22 mouse cellular contexts compared by ENCODE assay signal in genomic region chr2:164988777-164989176, GRCm38 (mm10). TPM values are rescaled to one million over a fixed set of nuclear protein-coding genes. Genes with fewer than 3 reads are reported as not detected.
DNase-seq lines count a peak whose midpoint lies in the region; ATAC-seq and TF ChIP-seq lines count a peak whose summit lies in the region.
"Had no signal": no experiment of that assay in that cellular context is flagged by ENCODE, and none has a peak within 500 bp of the region (broad histone marks: within the 10 kb centered on the region; RNA-seq: fewer than 3 reads in every experiment).

No protein-coding gene starts in this region.

- H3K36me3 ChIP-seq in kidney, embryonic 16.5 days (ENCODE audit: insufficient read depth, low read length) = no peaks in the 10 kb centered on the region
- H3K36me3 ChIP-seq in lung, embryonic 16.5 days (ENCODE audit: control insufficient read depth, insufficient read depth, low read length) = no peaks in the 10 kb centered on the region
- H3K36me3 ChIP-seq: heart, embryonic 10.5 days; neural tube, embryonic 12.5 days had no signal

- H3K27me3 ChIP-seq in kidney, embryonic 16.5 days (ENCODE audit: insufficient read depth, low read length) = no peaks in the 10 kb centered on the region
- no peaks in the 10 kb centered on the region for H3K27me3 ChIP-seq in lung, embryonic 16.5 days (ENCODE audit: control insufficient read depth, insufficient read depth, low read depth, low read length)
- H3K27me3 ChIP-seq: forebrain, embryonic 13.5 days; neural tube, embryonic 12.5 days had no signal

- H3K9me3 ChIP-seq in kidney, embryonic 16.5 days (ENCODE audit: low read length) = no peaks in the 10 kb centered on the region
- H3K9me3 ChIP-seq in lung, embryonic 16.5 days (ENCODE audit: control insufficient read depth, low read length) = no peaks in the 10 kb centered on the region
- H3K9me3 ChIP-seq: forebrain, embryonic 13.5 days; heart, embryonic 10.5 days; megakaryocyte, embryonic 14.5 days; neural tube, embryonic 12.5 days had no signal

- DNase-seq in gastrocnemius, adult 2 months = no peak
- DNase-seq in gastrocnemius, postnatal 4 days (ENCODE audit: low spot score in 2 of 2) = no peak
- DNase-seq in kidney, postnatal 10 days = peak; percentile 47
- no peak for DNase-seq in lung, postnatal 25 days (ENCODE audit: low spot score)
- no peak for DNase-seq in adrenal gland, postnatal 36 days
- DNase-seq: adrenal gland, adult 2 months; B cell, adult 2 months; midbrain, embryonic 14.5 days; retina, postnatal 1 day; right cerebral cortex, postnatal 4 days; thymus, postnatal 14 days had no signal

- intact Hi-C loops in gastrocnemius, adult 2 months (cut with DNase I) = no loop called here

- no peak overlapping the region for H3K9ac ChIP-seq in kidney, embryonic 16.5 days (replicated peaks; ENCODE audit: low read length)
- no peak overlapping the region for H3K9ac ChIP-seq in lung, embryonic 16.5 days (ENCODE audit: low read length)
- H3K9ac ChIP-seq: forebrain, embryonic 13.5 days; neural tube, embryonic 12.5 days had no signal

- 61% methylated on average over 13 of the region's 13 CpGs for WGBS in kidney, embryonic 16.5 days
- WGBS in lung, embryonic 16.5 days = 42% methylated on average over 13 of the region's 13 CpGs

- no peak overlapping the region for H3K4me2 ChIP-seq in kidney, embryonic 16.5 days (replicated peaks; ENCODE audit: low read depth, low read length)
- no peak overlapping the region for H3K4me2 ChIP-seq in lung, embryonic 16.5 days (ENCODE audit: low read depth, low read length)
- H3K4me2 ChIP-seq: forebrain, embryonic 13.5 days; neural tube, embryonic 12.5 days had no signal

- TF ChIP-seq CTCF in gastrocnemius, adult 2 months (IDR thresholded peaks at IDR 0.05) = no peak

- peak overlapping the region; percentile 45 for H3K4me3 ChIP-seq in gastrocnemius, adult 2 months
- no peak overlapping the region for H3K4me3 ChIP-seq in kidney, embryonic 16.5 days (ENCODE audit: low read length)
- no peak overlapping the region for H3K4me3 ChIP-seq in lung, embryonic 16.5 days (ENCODE audit: low read length)
- H3K4me3 ChIP-seq in brown adipose tissue, adult 24 weeks (ENCODE audit: insufficient read depth, low read depth, low read length) = peak overlapping the region; percentile 41
- H3K4me3 ChIP-seq: forebrain, embryonic 13.5 days; heart, embryonic 10.5 days; left cerebral cortex, adult 2 months; megakaryocyte, embryonic 14.5 days; neural tube, embryonic 12.5 days had no signal

- 0 out of 2 replicates have a peak, but pooled peaks cover 4% of the 10 kb centered on the region for H3K4me1 ChIP-seq in kidney, embryonic 16.5 days (ENCODE audit: insufficient read depth, low read length)
- H3K4me1 ChIP-seq in lung, embryonic 16.5 days (replicated peaks; ENCODE audit: control insufficient read depth, insufficient read depth, low read length) = no peaks in the 10 kb centered on the region
- H3K4me1 ChIP-seq in brown adipose tissue, adult 24 weeks (ENCODE audit: control insufficient read depth, insufficient read depth, insufficient read length, low read length) = peaks cover 5% of the 10 kb centered on the region; the same call in 1 of the 2 replicates
- H3K4me1 ChIP-seq: forebrain, embryonic 13.5 days had no signal

- ATAC-seq in kidney, embryonic 16.5 days (ENCODE audit: low FRiP score, low TSS enrichment) = no peak
- peak; percentile 44; the same call in 1 of the 2 replicates for ATAC-seq in lung, embryonic 16.5 days (ENCODE audit: low read depth)
- ATAC-seq: forebrain, embryonic 13.5 days; hindbrain, embryonic 16.5 days; intestine, embryonic 16.5 days had no signal

- H3K27ac ChIP-seq in gastrocnemius, adult 2 months = no peak overlapping the region
- H3K27ac ChIP-seq in kidney, embryonic 16.5 days (ENCODE audit: low read length) = no peak overlapping the region
- no peak overlapping the region for H3K27ac ChIP-seq in lung, embryonic 16.5 days (ENCODE audit: low read length)
- peak overlapping the region; percentile 49; the same call in 1 of the 2 replicates for H3K27ac ChIP-seq in brown adipose tissue, adult 24 weeks (replicated peaks; ENCODE audit: low read depth, low read length)
- H3K27ac ChIP-seq: forebrain, embryonic 13.5 days; heart, embryonic 10.5 days; left cerebral cortex, adult 2 months; neural tube, embryonic 12.5 days had no signal

RNA-seq across cellular contexts. Expression of gene Slc12a5, which starts 28.2 kb away (rescaled TPM):
- under 1 TPM; 0.36 to 0.53 TPM for total RNA-seq in gastrocnemius, adult 2 months (2021)
- under 1 TPM; 0.54 to 0.93 TPM for total RNA-seq in gastrocnemius, postnatal 4 days (2021)
- polyA plus RNA-seq in kidney, embryonic 16.5 days (2015; fragmentation: Nextera tagmentation; extraction: Ambion mirVana) = 0.85 and 0.94 TPM in 2 replicates
- 0.47 and 0.53 TPM in 2 replicates for polyA plus RNA-seq in lung, embryonic 16.5 days (2015; fragmentation: Nextera tagmentation; extraction: Ambion mirVana)
- polyA plus RNA-seq in brown adipose tissue, adult 24 weeks (2012; ENCODE audit: insufficient read depth, insufficient read length, missing spikeins) = 1.2 and 1.3 TPM in 2 replicates
- total RNA-seq in adrenal gland, postnatal 36 days (2021) = 1 to 10 TPM; 4.3 to 7.9 TPM

RNA-seq across cellular contexts. Expression of gene Ncoa5, which starts 45.9 kb away (rescaled TPM):
- 10 to 100 TPM; 13.2 to 14.6 TPM for total RNA-seq in gastrocnemius, adult 2 months (2021)
- total RNA-seq in gastrocnemius, postnatal 4 days (2021) = 10 to 100 TPM; 31.4 to 34.4 TPM
- 69.8 and 79.5 TPM in 2 replicates for polyA plus RNA-seq in kidney, embryonic 16.5 days (2015; fragmentation: Nextera tagmentation; extraction: Ambion mirVana)
- 64.3 and 64.4 TPM in 2 replicates for polyA plus RNA-seq in lung, embryonic 16.5 days (2015; fragmentation: Nextera tagmentation; extraction: Ambion mirVana)
- 7.5 TPM in 2 replicates for polyA plus RNA-seq in brown adipose tissue, adult 24 weeks (2012; ENCODE audit: insufficient read depth, insufficient read length, missing spikeins)
- 10 to 100 TPM; 28.9 to 36.0 TPM for total RNA-seq in adrenal gland, postnatal 36 days (2021)

RNA-seq across cellular contexts. Expression of gene Mmp9, which starts 48.2 kb away (rescaled TPM):
- total RNA-seq in gastrocnemius, adult 2 months (2021) = 1 to 10 TPM in 1 of 2 experiments, under 1 TPM in 1; 0.46 to 1.1 TPM
- total RNA-seq in gastrocnemius, postnatal 4 days (2021) = 1 to 10 TPM in 1 of 2 experiments, under 1 TPM in 1; 0.93 to 1.1 TPM
- 2.5 and 3.2 TPM in 2 replicates for polyA plus RNA-seq in kidney, embryonic 16.5 days (2015; fragmentation: Nextera tagmentation; extraction: Ambion mirVana)
- 2.0 and 7.8 TPM in 2 replicates for polyA plus RNA-seq in lung, embryonic 16.5 days (2015; fragmentation: Nextera tagmentation; extraction: Ambion mirVana)
- 5.8 and 6.9 TPM in 2 replicates for polyA plus RNA-seq in brown adipose tissue, adult 24 weeks (2012; ENCODE audit: insufficient read depth, insufficient read length, missing spikeins)
- total RNA-seq in adrenal gland, postnatal 36 days (2021) = under 1 TPM; 0.56 to 0.60 TPM
- total RNA-seq: CH12.LX had no signal

Comparison
In these comparisons a context has a peak if more than half of its experiments do, and no peak if none do; other contexts are left out.
1. H3K4me3 ChIP-seq: peak in gastrocnemius, adult 2 months (single experiment) and brown adipose tissue, adult 24 weeks (single experiment); none in kidney, embryonic 16.5 days (single experiment) and lung, embryonic 16.5 days (single experiment).